Mouse (Mus musculus): ENCODE results near the gene Kpna4. TPM values are rescaled to one million over a fixed set of nuclear protein-coding genes. Genes with fewer than 3 reads are reported as not detected.
A peak's percentile ranks its signal among the peaks of the same experiment; 100 is the strongest.
"Not testable (repeated sequence)": the region's sequence is repeated elsewhere in the genome, so short reads cannot be mapped to it uniquely, and the experiment has no call there.

Kpna4 gene
- polyA plus RNA-seq, 1 experiment from 2014 or later: 42.9 TPM

DNA sequence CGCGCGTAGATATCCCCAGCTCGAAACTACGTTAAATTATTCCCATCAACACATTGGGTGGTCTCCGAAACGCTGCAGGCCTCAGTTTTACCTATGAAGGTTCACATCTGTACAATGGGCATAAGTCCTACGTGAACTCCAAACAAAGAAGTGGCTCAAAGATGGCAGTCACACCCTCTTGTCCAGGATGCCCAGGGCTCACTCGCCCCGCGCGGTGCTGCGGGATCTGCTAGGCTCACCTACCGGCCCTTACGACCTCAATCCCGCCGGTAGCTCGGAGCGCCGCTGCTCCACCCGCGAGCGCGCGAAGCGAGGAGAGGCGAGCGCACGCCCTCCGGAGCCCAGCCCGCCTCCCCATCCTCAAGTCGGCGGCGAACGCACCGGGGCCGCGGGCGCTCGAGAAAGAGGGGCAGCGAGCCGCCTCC, 82.7 kb downstream of the Kpna4 start:
- Histone ChIP-seq H3K27ac (replicated peaks) (peak overlapping the region; percentile 96), H3K4me3 (peak overlapping the region; percentile 95), H3K4me1 (peaks cover 40% of the 10 kb centered on the region), H3K9ac (replicated peaks) (peak overlapping the region; percentile 86), H3K4me2 (replicated peaks) (peak overlapping the region; percentile 58), H3K9me3 (no peaks in the 10 kb centered on the region), H3K36me3 (0 out of 2 replicates have a peak, but pooled peaks cover 4% of the 10 kb centered on the region), H3K27me3 (no peaks in the 10 kb centered on the region)
- peak; percentile 77 for ATAC-seq (replicated peaks)
- under 1% methylated on average over 41 of the region's 42 CpGs for WGBS

DNA sequence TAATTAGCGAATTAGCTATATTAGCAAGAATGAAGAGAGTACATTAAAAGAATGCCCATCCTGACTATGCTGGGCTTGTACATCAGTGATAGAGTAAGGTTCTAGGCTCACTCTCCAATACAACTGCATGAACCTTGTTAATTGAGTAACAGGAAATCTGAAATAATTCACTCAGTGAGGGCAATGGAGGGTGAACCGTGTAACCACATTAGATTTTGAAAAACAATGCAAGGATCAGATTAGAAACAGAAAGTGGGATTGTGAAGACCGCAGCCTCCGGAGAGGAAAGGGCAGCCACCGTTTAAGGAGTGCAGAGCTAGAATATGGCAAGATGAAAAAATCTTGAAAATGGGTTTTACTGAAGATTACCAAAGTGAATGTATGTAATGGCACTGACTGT, 85.6 kb downstream of the Kpna4 start:
- H3K36me3 ChIP-seq: peaks cover 15% of the 10 kb centered on the region

GRCm38 (mm10) chr3:69040105-69040504, 86.8 kb downstream of the Kpna4 start:
- no peak overlapping the region for H3K4me3 ChIP-seq
- H3K9ac ChIP-seq (replicated peaks): no peak overlapping the region
- H3K36me3 ChIP-seq: peaks cover 24% of the 10 kb centered on the region
- ATAC-seq (replicated peaks): no peak
- H3K4me1 ChIP-seq: peaks cover 35% of the 10 kb centered on the region
- 92% methylated on average over 2 of the region's 2 CpGs for WGBS
- H3K27me3 ChIP-seq: no peaks in the 10 kb centered on the region
- no peak overlapping the region for H3K4me2 ChIP-seq (replicated peaks)
- no peaks in the 10 kb centered on the region for H3K9me3 ChIP-seq
- no peak overlapping the region for H3K27ac ChIP-seq (replicated peaks)

More for the DNA sequence above, 85.6 kb downstream of the Kpna4 start:
- Histone ChIP-seq H3K9me3 (no peaks in the 10 kb centered on the region), H3K4me1 (peaks cover 44% of the 10 kb centered on the region), H3K27ac (replicated peaks) (no peak overlapping the region), H3K4me3 (peak overlapping the region; percentile 5; the same call in 1 of the 2 replicates), H3K4me2 (replicated peaks) (peak overlapping the region; percentile 18), H3K9ac (replicated peaks) (no peak overlapping the region), H3K27me3 (no peaks in the 10 kb centered on the region)
- ATAC-seq (replicated peaks): no peak
- 66% methylated on average over 5 of the region's 5 CpGs for WGBS

- Histone ChIP-seq H3K4me2 (replicated peaks) (no peak overlapping the region), H3K27me3 (no peaks in the 10 kb centered on the region), H3K36me3 (peaks cover 48% of the 10 kb centered on the region), H3K9ac (replicated peaks) (no peak overlapping the region), H3K27ac (replicated peaks) (no peak overlapping the region), H3K4me3 (no peak overlapping the region), H3K4me1 (no peaks in the 10 kb centered on the region), H3K9me3 (no peaks in the 10 kb centered on the region)
- WGBS: 100% methylated on average over 1 of the region's 1 CpGs
- ATAC-seq (replicated peaks): no peak
Observed at GRCm38 (mm10) chr3:69026133-69026783, 100.7 kb downstream of the Kpna4 start.

- H3K9me3 ChIP-seq: no peaks in the 10 kb centered on the region
- no peak for ATAC-seq (replicated peaks)
- H3K4me3 ChIP-seq: no peak overlapping the region
- H3K27ac ChIP-seq (replicated peaks): no peak overlapping the region
- peaks cover 35% of the 10 kb centered on the region for H3K36me3 ChIP-seq
- no peak overlapping the region for H3K9ac ChIP-seq (replicated peaks)
- no peaks in the 10 kb centered on the region for H3K27me3 ChIP-seq
- no peak overlapping the region for H3K4me2 ChIP-seq (replicated peaks)
- no peaks in the 10 kb centered on the region for H3K4me1 ChIP-seq
Observed at GRCm38 (mm10) chr3:69020764-69021163, 106.1 kb downstream of the Kpna4 start.

DNA sequence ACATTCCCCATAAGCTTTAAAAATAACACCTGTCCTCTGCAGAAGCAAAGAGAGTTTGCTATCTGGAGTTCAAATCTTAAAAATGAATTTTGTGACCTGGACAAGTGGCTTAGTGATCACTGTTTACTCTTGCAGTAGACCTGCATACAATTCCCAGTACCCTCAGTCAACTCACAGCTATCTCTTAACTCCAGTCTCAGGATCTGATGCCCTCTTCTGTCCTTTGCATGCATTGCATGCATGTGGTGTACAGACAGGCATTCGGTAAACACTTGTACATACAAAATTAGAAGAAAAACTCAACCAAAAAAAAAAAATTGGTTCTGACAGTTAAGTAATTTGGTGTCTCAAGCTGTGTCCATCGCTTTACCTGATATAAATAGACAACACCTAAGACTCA, 106.6 kb downstream of the Kpna4 start:
- Histone ChIP-seq H3K27me3 (no peaks in the 10 kb centered on the region), H3K36me3 (peaks cover 31% of the 10 kb centered on the region), H3K27ac (replicated peaks) (no peak overlapping the region), H3K4me2 (replicated peaks) (no peak overlapping the region), H3K4me3 (no peak overlapping the region), H3K9me3 (no peaks in the 10 kb centered on the region), H3K9ac (replicated peaks) (no peak overlapping the region), H3K4me1 (no peaks in the 10 kb centered on the region)
- 87% methylated on average over 2 of the region's 2 CpGs for WGBS
- no peak for ATAC-seq (replicated peaks)

DNA sequence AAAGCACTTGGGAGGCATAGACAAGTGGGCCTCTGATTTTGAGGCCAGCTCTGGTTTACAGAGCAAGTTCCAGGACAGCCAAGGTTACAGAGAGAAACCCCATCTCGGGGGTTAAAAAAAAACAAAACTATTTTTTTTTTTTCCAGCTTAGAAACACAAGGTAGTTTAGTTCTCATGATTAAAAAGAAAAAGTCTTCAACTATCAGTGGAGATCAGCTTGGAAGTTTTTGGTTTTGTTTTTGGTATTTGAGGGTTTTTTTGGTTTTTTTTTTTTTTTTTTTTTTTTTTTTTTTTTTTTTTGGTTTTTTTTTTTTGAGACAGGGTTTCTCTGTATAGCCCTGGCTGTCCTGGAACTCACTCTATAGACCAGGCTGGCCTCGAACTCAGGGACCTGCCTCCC, 108.3 kb downstream of the Kpna4 start:
- 97% methylated on average over 2 of the region's 2 CpGs for WGBS
- not testable (repeated sequence) for H3K27me3 ChIP-seq; H3K9me3 ChIP-seq; ATAC-seq (replicated peaks); H3K9ac ChIP-seq (replicated peaks); H3K27ac ChIP-seq (replicated peaks); H3K4me2 ChIP-seq (replicated peaks); H3K4me3 ChIP-seq; H3K4me1 ChIP-seq
- peaks cover 22% of the 10 kb centered on the region for H3K36me3 ChIP-seq

GRCm38 (mm10) chr3:69017181-69017580, 109.7 kb downstream of the Kpna4 start:
- Histone ChIP-seq H3K27me3 (no peaks in the 10 kb centered on the region), H3K4me1 (no peaks in the 10 kb centered on the region), H3K9ac (replicated peaks) (no peak overlapping the region), H3K4me3 (no peak overlapping the region), H3K27ac (replicated peaks) (no peak overlapping the region), H3K4me2 (replicated peaks) (no peak overlapping the region), H3K36me3 (peaks cover 18% of the 10 kb centered on the region), H3K9me3 (no peaks in the 10 kb centered on the region)
- no peak for ATAC-seq (replicated peaks)
- 87% methylated on average over 3 of the region's 3 CpGs for WGBS

Other genes with a start within 250 kb of the Kpna4 start
- gene Ift80, start 122.5 kb downstream of the Kpna4 start, polyA plus RNA-seq (2015; fragmentation: Nextera tagmentation; extraction: Ambion mirVana): 10.9 and 11.7 TPM in 2 replicates
- 102 and 106 TPM in 2 replicates for gene Smc4, start 122.4 kb downstream of the Kpna4 start, polyA plus RNA-seq (2015; fragmentation: Nextera tagmentation; extraction: Ambion mirVana)
- 85.1 and 85.4 TPM in 2 replicates for gene Trim59, start 82.4 kb downstream of the Kpna4 start, polyA plus RNA-seq (2015; fragmentation: Nextera tagmentation; extraction: Ambion mirVana)
- gene Arl14, start 95.3 kb upstream of the Kpna4 start, polyA plus RNA-seq (2015; fragmentation: Nextera tagmentation; extraction: Ambion mirVana): not detected in 2 replicates
- 26.2 and 27.7 TPM in 2 replicates for gene Ppm1l, start 189.7 kb upstream of the Kpna4 start, polyA plus RNA-seq (2015; fragmentation: Nextera tagmentation; extraction: Ambion mirVana)

All from forebrain, embryonic 15.5 days (tissue).